Comparison of ENCODE assay signal across 13 mouse cellular contexts in genomic region chr12:32018376-32018750, GRCm38 (mm10). TPM values are rescaled to one million over a fixed set of nuclear protein-coding genes. Genes with fewer than 3 reads are reported as not detected.
DNase-seq lines count a peak whose midpoint lies in the region; ATAC-seq and TF ChIP-seq lines count a peak whose summit lies in the region.
"Had no signal": no experiment of that assay in that cellular context is flagged by ENCODE, and none has a peak within 500 bp of the region (broad histone marks: within the 10 kb centered on the region; RNA-seq: fewer than 3 reads in every experiment).

No protein-coding gene starts in this region.

- H3K4me3 ChIP-seq in liver, adult 2 months (ENCODE audit: insufficient read depth, low read depth, low read length): no peak overlapping the region
- H3K4me3 ChIP-seq in intestine, embryonic 15.5 days (replicated peaks): no peak overlapping the region
- no peak overlapping the region for H3K4me3 ChIP-seq in forebrain, embryonic 12.5 days (replicated peaks)
- H3K4me3 ChIP-seq: forebrain, embryonic 10.5 days; hindbrain, embryonic 15.5 days had no signal

- H3K4me2 ChIP-seq in intestine, embryonic 15.5 days (replicated peaks): peak overlapping the region; percentile 17; the same call in 1 of the 2 replicates
- H3K4me2 ChIP-seq in forebrain, embryonic 12.5 days: no peak overlapping the region
- H3K4me2 ChIP-seq: hindbrain, embryonic 15.5 days had no signal

- no peaks in the 10 kb centered on the region for H3K9me3 ChIP-seq in intestine, embryonic 15.5 days
- H3K9me3 ChIP-seq in forebrain, embryonic 12.5 days: no peaks in the 10 kb centered on the region
- H3K9me3 ChIP-seq: forebrain, embryonic 10.5 days; hindbrain, embryonic 15.5 days had no signal

- peak; percentile 28 for DNase-seq in liver, adult 2 months (ENCODE audit: extremely low read depth, low read depth, low spot score)
- no peak for DNase-seq in liver
- DNase-seq in NIH3T3 (ENCODE audit: low read depth): peak; percentile 25
- DNase-seq in gastrocnemius, postnatal 4 days (ENCODE audit: low spot score in 2 of 2): no peak
- DNase-seq in heart, adult 11 months: no peak
- DNase-seq: adrenal gland, adult 2 months; kidney, postnatal 14 days; lung, adult 2 months had no signal

- no peaks in the 10 kb centered on the region for H3K27me3 ChIP-seq in liver, adult 2 months (ENCODE audit: control insufficient read depth, insufficient read depth, low read length)
- no peaks in the 10 kb centered on the region for H3K27me3 ChIP-seq in intestine, embryonic 15.5 days (replicated peaks)
- no peaks in the 10 kb centered on the region for H3K27me3 ChIP-seq in forebrain, embryonic 12.5 days
- H3K27me3 ChIP-seq: hindbrain, embryonic 15.5 days had no signal

- H3K36me3 ChIP-seq in liver, adult 2 months (ENCODE audit: control insufficient read depth, insufficient read depth, low read length): no peaks in the 10 kb centered on the region
- no peaks in the 10 kb centered on the region for H3K36me3 ChIP-seq in intestine, embryonic 15.5 days
- H3K36me3 ChIP-seq in forebrain, embryonic 12.5 days (replicated peaks): no peaks in the 10 kb centered on the region
- H3K36me3 ChIP-seq: forebrain, embryonic 10.5 days; hindbrain, embryonic 15.5 days had no signal

- ATAC-seq in intestine, embryonic 15.5 days: peak; percentile 79
- ATAC-seq in megakaryocyte-erythroid progenitor cell, adult 5-6 weeks (replicated peaks; ENCODE audit: low FRiP score, low TSS enrichment, poor library complexity, severe bottlenecking): peak; percentile 16; the same call in 1 of the 2 replicates
- ATAC-seq in forebrain, embryonic 12.5 days (ENCODE audit: low FRiP score): no peak; the same call in 1 of the 2 replicates

- no peak for TF ChIP-seq CTCF in liver, adult 2 months (IDR thresholded peaks at IDR 0.05; ENCODE audit: low read depth, low read length)

- no peak for TF ChIP-seq POLR2A in liver, adult 2 months (IDR thresholded peaks at IDR 0.05; ENCODE audit: extremely low read depth, insufficient read depth, low read length)

- 24% methylated on average over 3 of the region's 3 CpGs for WGBS in liver, adult 2 months
- 23% methylated on average over 3 of the region's 3 CpGs for WGBS in intestine, embryonic 15.5 days
- WGBS in forebrain, embryonic 12.5 days: 83% methylated on average over 3 of the region's 3 CpGs

- no peak overlapping the region for H3K9ac ChIP-seq in liver, adult 2 months (ENCODE audit: low read depth, low read length)
- H3K9ac ChIP-seq in intestine, embryonic 15.5 days: peak overlapping the region; percentile 13; the same call in 1 of the 2 replicates
- H3K9ac ChIP-seq in forebrain, embryonic 12.5 days: no peak overlapping the region
- H3K9ac ChIP-seq: hindbrain, embryonic 15.5 days had no signal

- no peaks in the 10 kb centered on the region; the same call in 1 of the 2 replicates for H3K4me1 ChIP-seq in liver, adult 2 months (ENCODE audit: control insufficient read depth, insufficient read depth, low read length)
- peaks cover 18% of the 10 kb centered on the region for H3K4me1 ChIP-seq in intestine, embryonic 15.5 days (replicated peaks)
- H3K4me1 ChIP-seq in forebrain, embryonic 12.5 days: 0 out of 2 replicates have a peak, but pooled peaks cover 4% of the 10 kb centered on the region

- H3K27ac ChIP-seq in liver, adult 2 months (replicated peaks; ENCODE audit: insufficient read depth, low read depth, low read length): no peak overlapping the region
- peak overlapping the region; percentile 15; the same call in 1 of the 2 replicates for H3K27ac ChIP-seq in intestine, embryonic 15.5 days
- no peak overlapping the region for H3K27ac ChIP-seq in forebrain, embryonic 12.5 days
- H3K27ac ChIP-seq: forebrain, embryonic 10.5 days; hindbrain, embryonic 15.5 days had no signal

- H3K79me2 ChIP-seq in liver, adult 2 months (ENCODE audit: control insufficient read depth, insufficient read depth, low read length): no peaks in the 10 kb centered on the region

RNA-seq across cellular contexts. Expression of gene Prkar2b, which starts 42.7 kb away (rescaled TPM):
- 0.55 and 1.3 TPM in 2 replicates for total RNA-seq in liver, adult 2 months (2014; rRNA removed)
- 0.06 and 0.07 TPM in 2 replicates for polyA plus RNA-seq in liver, adult 2 months (2012; rRNA removed)
- polyA plus RNA-seq in intestine, embryonic 15.5 days (2015; fragmentation: Nextera tagmentation; extraction: Ambion mirVana): 17.0 and 17.9 TPM in 2 replicates
- total RNA-seq in megakaryocyte-erythroid progenitor cell, adult 5-6 weeks (2014; fragmentation: Nextera tagmentation): 106 and 110 TPM in 2 replicates
- 158 and 172 TPM in 2 replicates for total RNA-seq in megakaryocyte-erythroid progenitor cell, adult 5-6 weeks (2017)
- 66.7 and 68.4 TPM in 2 replicates for polyA plus RNA-seq in forebrain, embryonic 12.5 days (2016; fragmentation: Nextera tagmentation; extraction: Ambion mirVana)
- 10 to 100 TPM; 13.7 to 22.5 TPM for total RNA-seq in gastrocnemius, postnatal 4 days (2021)

Comparison
In these comparisons a context has a peak if more than half of its experiments do, and no peak if none do; other contexts are left out.
1. DNase-seq: peak in liver, adult 2 months (single experiment) and NIH3T3 (single experiment); none in liver (single experiment), gastrocnemius, postnatal 4 days (0 of 2) and heart, adult 11 months (single experiment).